Mouse (Mus musculus): ENCODE results near the gene 2310033P09Rik. TPM values are rescaled to one million over a fixed set of nuclear protein-coding genes. Genes with fewer than 3 reads are reported as not detected.
A peak's percentile ranks its signal among the peaks of the same experiment; 100 is the strongest.
"Not testable (repeated sequence)": the region's sequence is repeated elsewhere in the genome, so short reads cannot be mapped to it uniquely, and the experiment has no call there.

The 2310033P09Rik gene
- polyA plus RNA-seq, 2 experiments from 2014 or later, result 17.5 to 18.7 TPM

- peak; percentile 16 for ATAC-seq
Measured at GRCm38 (mm10) chr11:59201216-59202002, 6.7 kb upstream of the 2310033P09Rik start.

- ATAC-seq, result peak; percentile 88
Measured at GRCm38 (mm10) chr11:59202081-59202995, 5.8 kb upstream of the 2310033P09Rik start, which contains the start of gene Mrpl55. Gene Mrpl55, plus strand, starts transcription at chr11:59202486.

- ATAC-seq, result peak; percentile 13
Measured at GRCm38 (mm10) chr11:59209003-59209441, 901 bp downstream of the 2310033P09Rik start.

- ATAC-seq, result no peak
Measured at GRCm38 (mm10) chr11:59209580-59209979, 1.5 kb downstream of the 2310033P09Rik start.

- no peak for ATAC-seq
Measured at GRCm38 (mm10) chr11:59210020-59210419, 1.9 kb downstream of the 2310033P09Rik start.

GRCm38 (mm10) chr11:59211561-59211960 is 3.4 kb downstream of the 2310033P09Rik start:
- not testable (repeated sequence) for ATAC-seq

- peak; percentile 73 for ATAC-seq
Measured at GRCm38 (mm10) chr11:59212320-59212719, 4.2 kb downstream of the 2310033P09Rik start.

GRCm38 (mm10) chr11:59212892-59213494 is 4.9 kb downstream of the 2310033P09Rik start:
- no peak for ATAC-seq

GRCm38 (mm10) chr11:59216955-59217354 is 8.8 kb downstream of the 2310033P09Rik start:
- no peak for ATAC-seq

GRCm38 (mm10) chr11:59218389-59218998 is 10.4 kb downstream of the 2310033P09Rik start:
- ATAC-seq, result no peak

GRCm38 (mm10) chr11:59219064-59219463 is 10.9 kb downstream of the 2310033P09Rik start:
- ATAC-seq, result peak; percentile 34

- ATAC-seq, result no peak
Measured at GRCm38 (mm10) chr11:59221604-59222003, 13.5 kb downstream of the 2310033P09Rik start.

- ATAC-seq, result no peak
Measured at GRCm38 (mm10) chr11:59222306-59222705, 14.2 kb downstream of the 2310033P09Rik start.

GRCm38 (mm10) chr11:59224025-59224424 is 15.9 kb downstream of the 2310033P09Rik start:
- ATAC-seq, result no peak

- peak; percentile 15 for ATAC-seq
Measured at GRCm38 (mm10) chr11:59224470-59224869, 16.3 kb downstream of the 2310033P09Rik start.

GRCm38 (mm10) chr11:59225167-59225566 is 17.0 kb downstream of the 2310033P09Rik start:
- no peak for ATAC-seq

- ATAC-seq, result no peak
Measured at GRCm38 (mm10) chr11:59226251-59226650, 18.1 kb downstream of the 2310033P09Rik start.

- no peak for ATAC-seq
Measured at GRCm38 (mm10) chr11:59226787-59227603, 18.9 kb downstream of the 2310033P09Rik start.

GRCm38 (mm10) chr11:59227604-59228121 is 19.5 kb downstream of the 2310033P09Rik start:
- peak; percentile 19 for ATAC-seq

- peak; percentile 81 for ATAC-seq
Measured at GRCm38 (mm10) chr11:59228122-59228953, 20.2 kb downstream of the 2310033P09Rik start, which contains the start of gene Arf1. Gene Arf1, minus strand, starts transcription at chr11:59228270.
